Mouse (Mus musculus) c-Kit-positive CD71-positive TER-119-negative erythroid progenitor cells, embryonic 14.5 days (primary cell): ENCODE measurements around the gene Gm4858.
"Not testable (repeated sequence)": the region's sequence is repeated elsewhere in the genome, so short reads cannot be mapped to it uniquely, and the experiment has no call there.

Experiments used
- DNase-seq: peaks from one replicate; pipeline ENCODE4 v3.0.0-alpha.2; 2013; ENCODE audit warnings: low read depth

Gene Gm4858

GRCm38 (mm10) chr3:93068523-93068922 lies at the start of gene Gm4858:
Gm4858 (plus strand) TSS chr3:93068823.
- not testable (repeated sequence) for DNase-seq

- DNase-seq: no peak
Measured at GRCm38 (mm10) chr3:93018960-93019359, 49.7 kb upstream of the Gm4858 start, which contains the start of gene Lce1m. Lce1m (minus strand) TSS chr3:93019060.

- DNase-seq: no peak
Measured at GRCm38 (mm10) chr3:93021171-93021570, 47.5 kb upstream of the Gm4858 start.

- no peak for DNase-seq
Measured at GRCm38 (mm10) chr3:93023411-93024184, 45.0 kb upstream of the Gm4858 start.

GRCm38 (mm10) chr3:93025486-93025885 lies 43.1 kb upstream of the Gm4858 start:
- DNase-seq: no peak

GRCm38 (mm10) chr3:93031450-93031849 lies 37.2 kb upstream of the Gm4858 start:
- DNase-seq: peak; percentile 3

- no peak for DNase-seq
Measured at GRCm38 (mm10) chr3:93050182-93050581, 18.4 kb upstream of the Gm4858 start.

- peak; percentile 2 for DNase-seq
Measured at GRCm38 (mm10) chr3:93052826-93053474, 15.7 kb upstream of the Gm4858 start.

- DNase-seq: no peak
Measured at GRCm38 (mm10) chr3:93086631-93087030, 18.0 kb downstream of the Gm4858 start.

GRCm38 (mm10) chr3:93093581-93093980 lies 25.0 kb downstream of the Gm4858 start:
- DNase-seq: not testable (repeated sequence)

GRCm38 (mm10) chr3:93096447-93096846 lies 27.8 kb downstream of the Gm4858 start:
- DNase-seq: no peak

GRCm38 (mm10) chr3:93111668-93112067 lies 43.0 kb downstream of the Gm4858 start:
- DNase-seq: no peak

- no peak for DNase-seq
Measured at GRCm38 (mm10) chr3:93114481-93114880, 45.9 kb downstream of the Gm4858 start.

- DNase-seq: no peak
Measured at GRCm38 (mm10) chr3:93119101-93119500, 50.5 kb downstream of the Gm4858 start.
